Mouse (Mus musculus): ENCODE results near the gene Slit3. TPM values are rescaled to one million over a fixed set of nuclear protein-coding genes. Genes with fewer than 3 reads are reported as not detected.

The Slit3 gene
- polyA plus RNA-seq, 1 experiment from 2014 or later, result 4.8 TPM

DNA sequence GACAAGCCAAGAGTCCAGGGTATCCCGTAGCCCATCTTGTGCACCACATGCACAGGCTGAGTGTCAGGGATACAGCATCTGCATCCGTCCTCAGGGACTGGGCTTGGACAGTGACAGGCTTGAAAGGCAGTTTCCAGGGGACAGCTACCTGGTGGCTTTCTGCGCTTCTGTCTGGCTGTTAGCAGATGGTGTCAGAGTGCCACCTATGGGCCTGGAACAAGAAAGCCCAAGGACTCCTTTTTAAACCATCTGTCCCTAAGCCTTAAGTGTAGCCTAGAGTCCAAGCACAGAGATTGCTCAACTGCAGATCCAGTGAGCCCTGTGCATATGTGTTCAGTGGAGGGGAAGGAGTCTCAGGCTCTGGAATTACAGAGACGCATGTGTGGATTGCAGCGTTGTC lies 544.0 kb downstream of the Slit3 start:
- H3K4me2 ChIP-seq (replicated peaks; ENCODE audit: low read depth), result no peak overlapping the region
- WGBS, result 61% methylated on average over 5 of the region's 5 CpGs
- no peaks in the 10 kb centered on the region for H3K9me3 ChIP-seq (ENCODE audit: control insufficient read depth)
- H3K4me3 ChIP-seq (ENCODE audit: low read depth, low read length), result no peak overlapping the region
- no peaks in the 10 kb centered on the region for H3K36me3 ChIP-seq (ENCODE audit: control insufficient read depth, insufficient read depth)
- ATAC-seq, result no peak
- H3K9ac ChIP-seq (ENCODE audit: low read depth, low read length), result no peak overlapping the region
- peak; percentile 81 for TF ChIP-seq CTCF (IDR thresholded peaks at IDR 0.05; ENCODE audit: low read depth)
- H3K27ac ChIP-seq (ENCODE audit: low read depth, low read length), result no peak overlapping the region
- no peaks in the 10 kb centered on the region for H3K27me3 ChIP-seq (replicated peaks; ENCODE audit: control insufficient read depth, insufficient read depth, low read length)
- H3K4me1 ChIP-seq (replicated peaks; ENCODE audit: control insufficient read depth, insufficient read depth, low read length), result no peaks in the 10 kb centered on the region

DNA sequence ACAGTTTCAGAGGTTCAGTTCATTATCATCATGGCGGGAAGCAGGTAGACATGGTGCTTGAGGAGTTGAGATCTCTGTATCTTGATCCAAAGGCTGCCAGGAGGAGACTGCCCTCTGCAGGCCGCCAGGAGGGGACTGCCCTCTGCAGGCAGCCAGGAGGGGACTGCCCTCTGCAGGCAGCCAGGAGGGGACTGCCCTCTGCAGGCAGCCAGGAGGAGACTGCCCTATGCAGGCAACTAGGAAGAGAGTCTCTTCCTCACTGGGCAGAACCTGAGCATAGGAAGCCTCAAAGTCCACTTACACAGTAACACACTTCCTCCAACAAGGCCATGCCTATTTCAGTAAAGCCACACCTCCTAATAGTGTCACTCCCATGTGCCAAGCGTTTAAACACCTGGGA lies 546.4 kb downstream of the Slit3 start:
- H3K4me1 ChIP-seq (replicated peaks; ENCODE audit: control insufficient read depth, insufficient read depth, low read length), result no peaks in the 10 kb centered on the region
- TF ChIP-seq CTCF (IDR thresholded peaks at IDR 0.05; ENCODE audit: low read depth), result peak; percentile 80
- H3K27ac ChIP-seq (ENCODE audit: low read depth, low read length), result no peak overlapping the region
- no peak overlapping the region for H3K4me2 ChIP-seq (replicated peaks; ENCODE audit: low read depth)
- H3K9me3 ChIP-seq (ENCODE audit: control insufficient read depth), result no peaks in the 10 kb centered on the region
- 51% methylated on average over 3 of the region's 3 CpGs for WGBS
- ATAC-seq, result peak; percentile 83
- no peak overlapping the region for H3K4me3 ChIP-seq (ENCODE audit: low read depth, low read length)
- no peak overlapping the region for H3K9ac ChIP-seq (ENCODE audit: low read depth, low read length)
- no peaks in the 10 kb centered on the region for H3K27me3 ChIP-seq (replicated peaks; ENCODE audit: control insufficient read depth, insufficient read depth, low read length)
- no peaks in the 10 kb centered on the region for H3K36me3 ChIP-seq (ENCODE audit: control insufficient read depth, insufficient read depth)

DNA sequence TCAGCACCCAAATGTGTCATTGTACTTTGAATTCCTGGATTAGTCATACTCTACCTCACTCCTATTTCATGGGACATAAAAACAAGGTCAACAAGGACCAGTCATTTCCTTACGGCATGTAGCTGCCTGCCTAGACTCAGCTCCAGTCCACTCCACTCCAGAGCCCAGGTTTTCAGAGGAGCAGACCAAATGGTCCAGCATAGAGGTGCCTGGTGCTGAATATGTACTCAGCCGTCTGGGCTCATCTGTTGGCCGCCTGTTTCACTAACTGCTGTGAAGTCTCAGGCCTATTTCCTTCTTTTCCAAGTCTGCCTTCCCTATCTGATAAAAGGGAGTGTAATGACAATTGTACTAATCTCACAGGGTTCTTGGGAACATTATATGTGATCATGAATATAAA lies 547.1 kb downstream of the Slit3 start:
- no peaks in the 10 kb centered on the region for H3K36me3 ChIP-seq (ENCODE audit: control insufficient read depth, insufficient read depth)
- peak; percentile 57 for ATAC-seq
- no peaks in the 10 kb centered on the region for H3K27me3 ChIP-seq (replicated peaks; ENCODE audit: control insufficient read depth, insufficient read depth, low read length)
- no peak overlapping the region for H3K9ac ChIP-seq (ENCODE audit: low read depth, low read length)
- no peak overlapping the region for H3K4me2 ChIP-seq (replicated peaks; ENCODE audit: low read depth)
- H3K27ac ChIP-seq (ENCODE audit: low read depth, low read length), result no peak overlapping the region
- WGBS, result 33% methylated on average over 3 of the region's 3 CpGs
- no peak overlapping the region for H3K4me3 ChIP-seq (ENCODE audit: low read depth, low read length)
- no peaks in the 10 kb centered on the region for H3K9me3 ChIP-seq (ENCODE audit: control insufficient read depth)
- no peaks in the 10 kb centered on the region for H3K4me1 ChIP-seq (replicated peaks; ENCODE audit: control insufficient read depth, insufficient read depth, low read length)
- TF ChIP-seq CTCF (IDR thresholded peaks at IDR 0.05; ENCODE audit: low read depth), result no peak

DNA sequence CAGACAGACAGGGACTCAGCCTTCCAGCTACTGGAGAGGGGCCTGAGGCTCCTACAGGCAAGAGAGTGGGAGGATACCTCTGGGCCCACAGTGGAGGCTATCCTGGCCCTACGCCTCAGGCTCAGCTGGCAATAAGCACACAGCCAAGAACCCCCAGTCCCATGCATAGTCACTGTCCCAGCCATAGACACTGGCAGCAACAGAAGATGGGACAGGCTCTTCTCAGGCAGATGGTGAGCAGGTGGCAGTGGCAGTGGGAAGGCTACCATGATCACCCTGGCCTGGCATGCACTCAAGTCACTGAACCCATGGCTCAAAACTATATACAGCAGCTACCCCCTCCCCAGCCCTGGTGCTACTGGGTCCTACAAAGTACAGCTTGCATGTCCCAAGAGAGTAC lies 547.7 kb downstream of the Slit3 start:
- TF ChIP-seq CTCF (IDR thresholded peaks at IDR 0.05; ENCODE audit: low read depth), result no peak

DNA sequence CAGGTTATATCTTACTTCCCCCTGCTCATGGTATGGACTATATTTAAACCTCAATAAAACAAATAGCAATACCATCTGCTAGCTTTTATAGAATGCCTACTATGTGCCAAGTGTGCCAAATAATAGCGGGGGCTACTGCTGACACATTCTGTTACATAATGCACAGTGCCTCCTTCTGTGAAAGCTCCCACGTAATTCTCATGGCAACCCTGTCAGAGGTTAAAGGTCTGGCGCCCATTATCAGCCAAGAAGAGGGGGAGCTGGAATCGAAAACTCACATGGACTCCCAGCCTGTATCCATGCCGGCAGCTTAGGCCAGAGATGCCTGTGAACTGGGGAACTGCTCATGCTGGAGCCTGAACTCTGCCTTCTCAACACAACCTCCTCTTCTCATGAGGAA lies 548.5 kb downstream of the Slit3 start:
- Histone ChIP-seq H3K9me3 (ENCODE audit: control insufficient read depth) (no peaks in the 10 kb centered on the region), H3K4me2 (replicated peaks; ENCODE audit: low read depth) (no peak overlapping the region), H3K36me3 (ENCODE audit: control insufficient read depth, insufficient read depth) (no peaks in the 10 kb centered on the region), H3K4me1 (replicated peaks; ENCODE audit: control insufficient read depth, insufficient read depth, low read length) (no peaks in the 10 kb centered on the region), H3K9ac (ENCODE audit: low read depth, low read length) (no peak overlapping the region), H3K27ac (ENCODE audit: low read depth, low read length) (no peak overlapping the region), H3K27me3 (replicated peaks; ENCODE audit: control insufficient read depth, insufficient read depth, low read length) (no peaks in the 10 kb centered on the region), H3K4me3 (ENCODE audit: low read depth, low read length) (no peak overlapping the region)
- TF ChIP-seq CTCF (IDR thresholded peaks at IDR 0.05; ENCODE audit: low read depth), result no peak
- WGBS, result 77% methylated on average over 5 of the region's 5 CpGs
- no peak for ATAC-seq

More for the DNA sequence above, 547.7 kb downstream of the Slit3 start:
- WGBS, result 95% methylated on average over 1 of the region's 1 CpGs
- no peaks in the 10 kb centered on the region for H3K36me3 ChIP-seq (ENCODE audit: control insufficient read depth, insufficient read depth)
- no peaks in the 10 kb centered on the region for H3K9me3 ChIP-seq (ENCODE audit: control insufficient read depth)
- H3K4me2 ChIP-seq (replicated peaks; ENCODE audit: low read depth), result no peak overlapping the region
- H3K27ac ChIP-seq (ENCODE audit: low read depth, low read length), result no peak overlapping the region
- no peak for ATAC-seq
- H3K27me3 ChIP-seq (replicated peaks; ENCODE audit: control insufficient read depth, insufficient read depth, low read length), result no peaks in the 10 kb centered on the region
- no peaks in the 10 kb centered on the region for H3K4me1 ChIP-seq (replicated peaks; ENCODE audit: control insufficient read depth, insufficient read depth, low read length)
- H3K4me3 ChIP-seq (ENCODE audit: low read depth, low read length), result no peak overlapping the region
- H3K9ac ChIP-seq (ENCODE audit: low read depth, low read length), result no peak overlapping the region

DNA sequence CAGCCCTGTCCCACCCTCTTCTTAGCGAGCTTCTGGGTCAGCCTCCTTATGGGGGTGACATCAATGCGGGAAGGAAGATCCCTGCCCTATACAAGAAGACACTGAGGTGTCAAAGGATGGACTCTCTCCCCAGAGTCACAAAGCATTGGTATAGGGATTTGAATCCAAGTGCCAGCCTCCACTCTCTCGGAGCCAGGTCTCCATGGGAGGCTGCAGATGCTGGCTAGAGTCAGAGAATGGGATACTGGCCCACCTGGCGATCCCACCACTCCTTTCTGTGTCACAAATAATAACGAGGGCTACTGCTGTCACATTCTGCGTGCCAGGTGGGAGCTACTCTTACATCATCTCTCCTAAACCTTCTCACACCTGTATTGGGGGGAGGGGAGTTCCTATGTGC lies 549.2 kb downstream of the Slit3 start:
- Histone ChIP-seq H3K36me3 (ENCODE audit: control insufficient read depth, insufficient read depth) (no peaks in the 10 kb centered on the region), H3K27me3 (replicated peaks; ENCODE audit: control insufficient read depth, insufficient read depth, low read length) (no peaks in the 10 kb centered on the region), H3K4me2 (replicated peaks; ENCODE audit: low read depth) (no peak overlapping the region), H3K27ac (ENCODE audit: low read depth, low read length) (no peak overlapping the region), H3K9me3 (ENCODE audit: control insufficient read depth) (no peaks in the 10 kb centered on the region), H3K9ac (ENCODE audit: low read depth, low read length) (no peak overlapping the region), H3K4me1 (replicated peaks; ENCODE audit: control insufficient read depth, insufficient read depth, low read length) (no peaks in the 10 kb centered on the region), H3K4me3 (ENCODE audit: low read depth, low read length) (no peak overlapping the region)
- TF ChIP-seq CTCF (IDR thresholded peaks at IDR 0.05; ENCODE audit: low read depth), result no peak
- 82% methylated on average over 6 of the region's 6 CpGs for WGBS
- no peak for ATAC-seq

DNA sequence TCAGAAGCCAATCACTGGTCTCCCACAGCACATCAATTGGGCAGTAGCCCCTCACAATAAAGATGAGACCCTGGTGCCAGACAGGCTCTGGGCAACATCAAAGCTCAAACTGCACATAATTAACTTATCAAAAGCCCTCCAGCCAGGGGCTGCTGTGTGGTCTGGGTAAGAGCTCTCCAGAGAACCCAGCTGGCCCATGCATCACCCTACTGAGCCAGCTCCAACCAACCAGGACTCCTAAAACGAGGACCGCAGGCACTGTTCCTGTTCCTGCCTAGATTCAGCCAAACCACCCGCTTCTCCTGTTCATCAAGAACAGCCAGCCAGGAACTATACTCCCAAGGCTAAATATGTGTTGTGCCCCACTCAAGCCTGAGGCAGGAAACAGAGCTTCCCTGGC lies 549.7 kb downstream of the Slit3 start:
- TF ChIP-seq CTCF (IDR thresholded peaks at IDR 0.05; ENCODE audit: low read depth), result no peak
- no peak overlapping the region for H3K4me3 ChIP-seq (ENCODE audit: low read depth, low read length)
- no peaks in the 10 kb centered on the region for H3K4me1 ChIP-seq (replicated peaks; ENCODE audit: control insufficient read depth, insufficient read depth, low read length)
- H3K9ac ChIP-seq (ENCODE audit: low read depth, low read length), result no peak overlapping the region
- H3K9me3 ChIP-seq (ENCODE audit: control insufficient read depth), result no peaks in the 10 kb centered on the region
- H3K36me3 ChIP-seq (ENCODE audit: control insufficient read depth, insufficient read depth), result no peaks in the 10 kb centered on the region
- H3K27me3 ChIP-seq (replicated peaks; ENCODE audit: control insufficient read depth, insufficient read depth, low read length), result no peaks in the 10 kb centered on the region
- 75% methylated on average over 3 of the region's 3 CpGs for WGBS
- no peak overlapping the region for H3K27ac ChIP-seq (ENCODE audit: low read depth, low read length)
- ATAC-seq, result no peak
- H3K4me2 ChIP-seq (replicated peaks; ENCODE audit: low read depth), result no peak overlapping the region

Measured in intestine, postnatal 0 days (tissue).